Mouse (Mus musculus): ENCODE measurements around the gene Snrpb. TPM values are rescaled to one million over a fixed set of nuclear protein-coding genes. Genes with fewer than 3 reads are reported as not detected.

Gene Snrpb
- polyA plus RNA-seq, 1 experiment from 2014 or later, result 286 TPM

Other genes starting within 250 kb of the Snrpb start
- not detected in 2 replicates for gene Tgm3, start 167.1 kb downstream of the Snrpb start, polyA plus RNA-seq (2015; fragmentation: Nextera tagmentation; extraction: Ambion mirVana)
- gene Tgm6, start 67.0 kb downstream of the Snrpb start, polyA plus RNA-seq (2015; fragmentation: Nextera tagmentation; extraction: Ambion mirVana), result 0.65 and 0.75 TPM in 2 replicates
- gene Tmc2, start 15.8 kb upstream of the Snrpb start, polyA plus RNA-seq (2015; fragmentation: Nextera tagmentation; extraction: Ambion mirVana), result not detected in 2 replicates
- gene Nop56, start 95.0 kb upstream of the Snrpb start, polyA plus RNA-seq (2015; fragmentation: Nextera tagmentation; extraction: Ambion mirVana), result 237 and 239 TPM in 2 replicates
- gene Idh3b, start 105.1 kb upstream of the Snrpb start, polyA plus RNA-seq (2015; fragmentation: Nextera tagmentation; extraction: Ambion mirVana), result 170 and 186 TPM in 2 replicates
- gene Ebf4, start 115.8 kb upstream of the Snrpb start, polyA plus RNA-seq (2015; fragmentation: Nextera tagmentation; extraction: Ambion mirVana), result 3.7 and 4.6 TPM in 2 replicates
- gene Cpxm1, start 218.2 kb upstream of the Snrpb start, polyA plus RNA-seq (2015; fragmentation: Nextera tagmentation; extraction: Ambion mirVana), result 20.7 and 26.2 TPM in 2 replicates
- gene Gm28372, start 225.8 kb upstream of the Snrpb start, polyA plus RNA-seq (2015; fragmentation: Nextera tagmentation; extraction: Ambion mirVana), result 0.14 TPM in 1 of 2 replicates, not detected in the other
- 0.51 TPM in 1 of 2 replicates, not detected in the other for gene 1700020A23Rik, start 225.9 kb upstream of the Snrpb start, polyA plus RNA-seq (2015; fragmentation: Nextera tagmentation; extraction: Ambion mirVana)
- 0.21 TPM in 1 of 2 replicates, not detected in the other for gene Tmem239, start 227.1 kb upstream of the Snrpb start, polyA plus RNA-seq (2015; fragmentation: Nextera tagmentation; extraction: Ambion mirVana)
- gene Vps16, start 244.9 kb upstream of the Snrpb start, polyA plus RNA-seq (2015; fragmentation: Nextera tagmentation; extraction: Ambion mirVana), result 99.2 and 110 TPM in 2 replicates
- 15.4 and 15.7 TPM in 2 replicates for gene Pced1a, start 245.3 kb upstream of the Snrpb start, polyA plus RNA-seq (2015; fragmentation: Nextera tagmentation; extraction: Ambion mirVana)